Mouse (Mus musculus) cerebellum, adult 2 months (tissue): ENCODE results near the gene Mip.

Experiments
- CTCF ChIP-seq: fragments of 200-500 bp; IDR thresholded peaks from 2 replicates; pipeline ENCODE4 v1.5.1; 2011; ENCODE audit warnings: low read depth, mild to moderate bottlenecking, control low read depth, low read length, moderate library complexity, borderline replicate concordance; ENCODE audit not compliant: insufficient read depth
- POLR2A ChIP-seq: fragments of 200-500 bp; IDR thresholded peaks from 2 replicates; pipeline ENCODE4 v1.6.1; 2011; ENCODE audit warnings: low read length, control low read depth, borderline replicate concordance; ENCODE audit not compliant: insufficient read depth

GRCm38 (mm10) chr10:128221533-128222286 is 3.9 kb upstream of the Mip start:
- no peak for TF ChIP-seq CTCF
- TF ChIP-seq POLR2A, result no peak
